Mouse (Mus musculus): ENCODE results near the gene Gm17364. TPM values are rescaled to one million over a fixed set of nuclear protein-coding genes. Genes with fewer than 3 reads are reported as not detected.

The Gm17364 gene
- polyA plus RNA-seq, 1 experiment from 2014 or later: not detected

DNA sequence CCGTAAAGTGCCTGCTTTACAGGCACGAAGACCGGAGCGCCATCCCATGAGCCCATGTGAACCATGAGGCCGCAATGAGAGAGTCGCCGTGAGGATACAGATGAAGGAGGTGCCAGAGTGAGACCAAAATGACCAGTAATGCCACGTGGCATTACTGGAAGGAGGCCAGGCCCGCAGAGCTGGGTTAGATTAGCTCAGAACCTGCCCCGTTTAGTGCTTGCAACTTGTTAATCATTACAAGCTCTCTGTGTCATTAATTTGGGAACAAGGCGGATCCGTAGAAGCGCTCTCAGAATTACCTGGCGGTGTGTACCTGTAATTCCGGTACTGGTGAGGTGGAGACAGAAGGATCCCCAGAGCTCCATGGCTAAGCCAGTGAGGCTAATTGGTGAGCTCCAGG is 41.6 kb downstream of the Gm17364 start:
- Histone ChIP-seq H3K9ac (ENCODE audit: low read length) (no peak overlapping the region), H3K4me1 (replicated peaks; ENCODE audit: control insufficient read depth, insufficient read depth) (no peaks in the 10 kb centered on the region), H3K27ac (replicated peaks) (no peak overlapping the region), H3K27me3 (ENCODE audit: control insufficient read depth, insufficient read depth, low read length) (no peaks in the 10 kb centered on the region), H3K4me2 (replicated peaks; ENCODE audit: low read depth) (no peak overlapping the region), H3K9me3 (ENCODE audit: control insufficient read depth, low read length) (no peaks in the 10 kb centered on the region), H3K4me3 (ENCODE audit: low read depth, low read length) (no peak overlapping the region), H3K36me3 (ENCODE audit: control insufficient read depth, insufficient read depth, low read length) (no peaks in the 10 kb centered on the region)
- TF ChIP-seq EP300 (optimal IDR thresholded peaks at IDR 0.05): no peak
- no peak for TF ChIP-seq CTCF (IDR thresholded peaks at IDR 0.05; ENCODE audit: low read depth)
- DNase-seq (ENCODE audit: low spot score) (peak; percentile 34), ATAC-seq (ENCODE audit: low FRiP score, low TSS enrichment) (0 out of 2 replicates have a peak, but pooled peaks have one; percentile 51)
- 84% methylated on average over 15 of the region's 15 CpGs for WGBS

DNA sequence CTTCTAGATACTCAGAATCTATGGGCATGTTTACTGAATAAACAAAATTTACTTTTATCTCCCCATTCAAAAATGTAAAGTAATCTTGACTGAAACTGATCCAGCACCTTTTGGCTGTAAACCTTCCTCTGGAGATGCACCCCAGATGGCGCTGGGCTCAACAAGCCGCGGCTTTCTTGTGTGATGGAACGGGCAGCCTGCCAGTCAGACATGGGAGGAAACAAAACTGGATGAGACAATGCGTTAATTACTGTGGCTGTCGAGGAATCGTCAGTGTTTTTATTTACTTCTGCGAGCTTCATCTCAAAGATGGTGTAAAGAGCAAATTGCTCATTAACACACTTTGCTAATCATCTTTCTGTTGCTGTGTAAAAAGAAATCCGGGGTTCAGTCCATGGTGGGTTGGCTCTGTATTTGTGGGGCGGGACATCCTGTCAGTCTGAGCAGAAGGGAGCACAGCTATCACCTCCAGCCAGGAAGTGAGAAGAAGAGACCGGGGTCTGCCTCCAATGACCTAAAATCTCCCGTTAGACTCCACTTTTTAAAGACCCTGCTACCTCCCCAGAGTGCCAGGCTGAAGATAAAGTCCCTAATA is 42.3 kb downstream of the Gm17364 start:
- Histone ChIP-seq H3K4me1 (replicated peaks; ENCODE audit: control insufficient read depth, insufficient read depth) (no peaks in the 10 kb centered on the region), H3K4me3 (ENCODE audit: low read depth, low read length) (no peak overlapping the region), H3K9me3 (ENCODE audit: control insufficient read depth, low read length) (no peaks in the 10 kb centered on the region), H3K9ac (ENCODE audit: low read length) (no peak overlapping the region), H3K27me3 (ENCODE audit: control insufficient read depth, insufficient read depth, low read length) (no peaks in the 10 kb centered on the region), H3K36me3 (ENCODE audit: control insufficient read depth, insufficient read depth, low read length) (no peaks in the 10 kb centered on the region), H3K27ac (replicated peaks) (no peak overlapping the region), H3K4me2 (replicated peaks; ENCODE audit: low read depth) (no peak overlapping the region)
- 79% methylated on average over 12 of the region's 12 CpGs for WGBS
- TF ChIP-seq CTCF (IDR thresholded peaks at IDR 0.05; ENCODE audit: low read depth) (no peak), EP300 (optimal IDR thresholded peaks at IDR 0.05) (no peak)
- DNase-seq (ENCODE audit: low spot score) (no peak), ATAC-seq (ENCODE audit: low FRiP score, low TSS enrichment) (no peak)

DNA sequence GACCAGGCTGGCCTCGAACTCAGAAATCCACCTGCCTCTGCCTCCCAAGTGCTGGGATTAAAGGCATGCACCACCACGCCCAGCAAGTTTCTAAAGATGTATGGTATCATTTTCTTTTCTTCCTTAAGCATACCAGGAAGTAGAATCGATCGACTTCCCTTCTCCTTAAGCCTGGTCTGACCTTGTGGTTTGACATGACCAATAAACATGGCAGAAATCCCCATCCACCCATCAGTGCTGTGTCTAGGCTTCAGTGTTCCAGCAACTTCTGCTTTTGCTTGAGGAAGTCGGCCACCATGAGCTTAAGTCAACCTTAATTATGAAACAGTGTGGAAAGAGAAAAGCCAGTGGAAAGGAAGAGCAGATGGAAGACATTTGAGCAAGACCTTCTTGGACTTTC is 43.5 kb downstream of the Gm17364 start:
- Histone ChIP-seq H3K4me2 (replicated peaks; ENCODE audit: low read depth) (no peak overlapping the region), H3K4me1 (replicated peaks; ENCODE audit: control insufficient read depth, insufficient read depth) (no peaks in the 10 kb centered on the region), H3K9me3 (ENCODE audit: control insufficient read depth, low read length) (no peaks in the 10 kb centered on the region), H3K36me3 (ENCODE audit: control insufficient read depth, insufficient read depth, low read length) (no peaks in the 10 kb centered on the region), H3K27ac (replicated peaks) (no peak overlapping the region), H3K4me3 (ENCODE audit: low read depth, low read length) (no peak overlapping the region), H3K9ac (ENCODE audit: low read length) (no peak overlapping the region), H3K27me3 (ENCODE audit: control insufficient read depth, insufficient read depth, low read length) (no peaks in the 10 kb centered on the region)
- no peak for TF ChIP-seq CTCF (IDR thresholded peaks at IDR 0.05; ENCODE audit: low read depth)
- TF ChIP-seq EP300 (optimal IDR thresholded peaks at IDR 0.05): no peak
- DNase-seq (ENCODE audit: low spot score) (no peak), ATAC-seq (ENCODE audit: low FRiP score, low TSS enrichment) (no peak)
- WGBS: 87% methylated on average over 5 of the region's 5 CpGs

DNA sequence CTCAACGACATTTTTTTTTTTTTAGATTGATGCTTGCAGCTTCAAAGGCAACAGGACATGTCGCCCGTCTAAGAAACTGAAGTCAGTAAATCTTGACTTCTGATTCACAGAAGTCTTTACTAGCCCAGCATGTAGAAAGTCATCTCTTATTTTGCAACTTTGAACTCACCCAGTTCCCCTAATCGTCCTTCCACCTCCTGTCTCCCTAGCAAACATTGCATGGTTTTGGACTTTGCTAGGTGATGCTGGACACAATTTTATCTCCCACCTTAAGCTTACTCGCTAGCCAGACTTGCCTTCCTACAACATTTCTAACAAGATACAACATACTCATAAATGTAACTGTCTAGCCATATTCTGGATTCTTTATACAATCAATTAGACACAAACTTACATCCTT is 45.7 kb downstream of the Gm17364 start:
- Histone ChIP-seq H3K27ac (replicated peaks) (no peak overlapping the region), H3K4me3 (ENCODE audit: low read depth, low read length) (no peak overlapping the region), H3K27me3 (ENCODE audit: control insufficient read depth, insufficient read depth, low read length) (no peaks in the 10 kb centered on the region), H3K4me1 (replicated peaks; ENCODE audit: control insufficient read depth, insufficient read depth) (no peaks in the 10 kb centered on the region), H3K9ac (ENCODE audit: low read length) (no peak overlapping the region), H3K9me3 (ENCODE audit: control insufficient read depth, low read length) (no peaks in the 10 kb centered on the region), H3K36me3 (ENCODE audit: control insufficient read depth, insufficient read depth, low read length) (no peaks in the 10 kb centered on the region), H3K4me2 (replicated peaks; ENCODE audit: low read depth) (no peak overlapping the region)
- DNase-seq (ENCODE audit: low spot score) (no peak), ATAC-seq (ENCODE audit: low FRiP score, low TSS enrichment) (no peak)
- 91% methylated on average over 5 of the region's 5 CpGs for WGBS
- TF ChIP-seq EP300 (optimal IDR thresholded peaks at IDR 0.05): no peak
- TF ChIP-seq CTCF (IDR thresholded peaks at IDR 0.05; ENCODE audit: low read depth): no peak

DNA sequence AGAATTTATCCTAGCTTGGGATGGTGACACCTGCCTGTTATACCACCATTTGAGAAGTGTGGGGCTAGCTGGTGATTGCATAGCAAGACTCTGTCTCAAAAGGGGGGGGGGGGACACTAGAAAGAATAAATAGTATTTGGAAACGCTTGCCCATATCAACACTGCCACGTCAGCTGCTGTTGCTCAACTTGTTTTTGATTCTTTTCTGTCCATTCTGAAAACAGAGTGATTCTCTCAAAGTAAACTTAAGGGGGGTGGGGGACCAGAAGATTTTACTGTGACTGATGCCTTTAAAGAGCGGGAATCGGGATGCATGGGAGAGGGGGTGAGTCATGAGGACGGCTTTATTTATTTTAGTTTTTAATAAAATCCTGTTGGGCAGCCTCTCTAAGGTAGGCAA is 47.3 kb downstream of the Gm17364 start:
- Histone ChIP-seq H3K4me3 (ENCODE audit: low read depth, low read length) (no peak overlapping the region), H3K4me2 (replicated peaks; ENCODE audit: low read depth) (no peak overlapping the region), H3K27me3 (ENCODE audit: control insufficient read depth, insufficient read depth, low read length) (no peaks in the 10 kb centered on the region), H3K9ac (ENCODE audit: low read length) (no peak overlapping the region), H3K4me1 (replicated peaks; ENCODE audit: control insufficient read depth, insufficient read depth) (no peaks in the 10 kb centered on the region), H3K9me3 (ENCODE audit: control insufficient read depth, low read length) (no peaks in the 10 kb centered on the region), H3K27ac (replicated peaks) (no peak overlapping the region), H3K36me3 (ENCODE audit: control insufficient read depth, insufficient read depth, low read length) (no peaks in the 10 kb centered on the region)
- TF ChIP-seq EP300 (optimal IDR thresholded peaks at IDR 0.05): no peak
- no peak for TF ChIP-seq CTCF (IDR thresholded peaks at IDR 0.05; ENCODE audit: low read depth)
- no peak for ATAC-seq (ENCODE audit: low FRiP score, low TSS enrichment)
- 35% methylated on average over 5 of the region's 5 CpGs for WGBS
- DNase-seq (ENCODE audit: low spot score): no peak

Other genes starting within 250 kb of the Gm17364 start
- 0.23 and 0.24 TPM in 2 replicates for gene Mak, start 194.3 kb downstream of the Gm17364 start, polyA plus RNA-seq (2015; fragmentation: Nextera tagmentation; extraction: Ambion mirVana)
- not detected in 2 replicates for gene Gcm2, start 162.9 kb downstream of the Gm17364 start, polyA plus RNA-seq (2015; fragmentation: Nextera tagmentation; extraction: Ambion mirVana)
- 0.11 and 0.23 TPM in 2 replicates for gene Sycp2l, start 159.7 kb downstream of the Gm17364 start, polyA plus RNA-seq (2015; fragmentation: Nextera tagmentation; extraction: Ambion mirVana)
- 1.2 and 1.8 TPM in 2 replicates for gene Elovl2, start 53.6 kb downstream of the Gm17364 start, polyA plus RNA-seq (2015; fragmentation: Nextera tagmentation; extraction: Ambion mirVana)
- 9.0 and 9.4 TPM in 2 replicates for gene Smim13, start 24.1 kb downstream of the Gm17364 start, polyA plus RNA-seq (2015; fragmentation: Nextera tagmentation; extraction: Ambion mirVana)
- 17.1 and 20.3 TPM in 2 replicates for gene Nedd9, start 213.4 kb upstream of the Gm17364 start, polyA plus RNA-seq (2015; fragmentation: Nextera tagmentation; extraction: Ambion mirVana)

All from stomach, postnatal 0 days (tissue).